Mouse (Mus musculus) heart, postnatal 0 days (tissue): ENCODE results near the gene Cyp11a1. TPM values are rescaled to one million over a fixed set of nuclear protein-coding genes. Genes with fewer than 3 reads are reported as not detected.

Experiments
- ATAC-seq: fragments of 200-750 bp; cut with Nextera tagmentation; 2 replicates; pipeline ENCODE4 v1.8.0; 2017; ENCODE audit warnings: low read depth, moderate number of reproducible peaks, moderate library complexity; ENCODE audit not compliant: insufficient read depth
- DNase-seq: peaks from one replicate; pipeline ENCODE4 v3.0.0-alpha.2; 2016; ENCODE audit warnings: low spot score
- H3K27ac ChIP-seq: fragments of 300-500 bp; sonication (generic); 2 replicates; pipeline ENCODE4 v1.5.1; 2014; ENCODE audit warnings: low read depth, mild to moderate bottlenecking
- H3K27me3 ChIP-seq: fragments of 300-500 bp; sonication (generic); 2 replicates; pipeline ENCODE4 v1.6.1; 2014; ENCODE audit warnings: low read length, mixed read lengths; ENCODE audit not compliant: control insufficient read depth, insufficient read depth
- H3K36me3 ChIP-seq: fragments of 300-500 bp; sonication (generic); replicated peaks from 2 replicates; pipeline ENCODE4 v1.6.1; 2014; ENCODE audit warnings: low read length, mixed read lengths; ENCODE audit not compliant: control insufficient read depth, insufficient read depth
- H3K4me1 ChIP-seq: fragments of 300-500 bp; sonication (generic); 2 replicates; pipeline ENCODE4 v1.6.1; 2014; ENCODE audit warnings: antibody characterized with exemption; ENCODE audit not compliant: control insufficient read depth, insufficient read depth
- H3K4me2 ChIP-seq: fragments of 300-500 bp; sonication (generic); 2 replicates; pipeline ENCODE4 v1.6.1; 2014; ENCODE audit warnings: low read depth, mild to moderate bottlenecking, low read length, moderate library complexity
- H3K4me3 ChIP-seq: fragments of 300-500 bp; sonication (generic); 2 replicates; pipeline ENCODE4 v1.5.1; 2014; ENCODE audit warnings: low read depth, low read length
- H3K9ac ChIP-seq: fragments of 300-500 bp; sonication (generic); replicated peaks from 2 replicates; pipeline ENCODE4 v1.6.1; 2014; ENCODE audit warnings: low read depth, low read length, mixed read lengths
- H3K9me3 ChIP-seq: fragments of 300-500 bp; sonication (generic); replicated peaks from 2 replicates; pipeline ENCODE4 v1.6.1; 2016; ENCODE audit warnings: low read length; ENCODE audit not compliant: control insufficient read depth
- CTCF ChIP-seq: IDR thresholded peaks from 2 replicates; pipeline ENCODE4 v1.5.1; 2016; ENCODE audit warnings: antibody characterized with exemption, control low read depth, low read depth
- EP300 ChIP-seq: IDR thresholded peaks from 2 replicates; pipeline ENCODE4 v1.6.1; 2016; ENCODE audit warnings: antibody characterized with exemption, low read depth
- WGBS: fragments of 180-500 bp; shearing (Covaris S2); extraction: QIAGEN DNeasy Blood & Tissue Kit; methylation state at CpG from one replicate; pipeline ENCODE4 v1.1.7; 2014; 5-methylcytosine and 5-hydroxymethylcytosine counted together
- polyA plus RNA-seq: library from polyadenylated mRNA; unstranded; fragments of >200 nt; fragmentation: Nextera tagmentation; extraction: Ambion mirVana; gene quantifications from 2 replicates; pipeline ENCODE4 v1.2.1, GENCODE M21; 2015
- total RNA-seq: library from RNA; depleted of rRNA; stranded (reverse); fragments of >200 nt; gene quantifications from 2 replicates; pipeline ENCODE4 v1.2.3, GENCODE M21; 2014; ENCODE audit warnings: low replicate concordance

The Cyp11a1 gene
- total and polyA plus RNA-seq, 2 experiments from 2014 or later = 0.90 to 2.3 TPM

DNA sequence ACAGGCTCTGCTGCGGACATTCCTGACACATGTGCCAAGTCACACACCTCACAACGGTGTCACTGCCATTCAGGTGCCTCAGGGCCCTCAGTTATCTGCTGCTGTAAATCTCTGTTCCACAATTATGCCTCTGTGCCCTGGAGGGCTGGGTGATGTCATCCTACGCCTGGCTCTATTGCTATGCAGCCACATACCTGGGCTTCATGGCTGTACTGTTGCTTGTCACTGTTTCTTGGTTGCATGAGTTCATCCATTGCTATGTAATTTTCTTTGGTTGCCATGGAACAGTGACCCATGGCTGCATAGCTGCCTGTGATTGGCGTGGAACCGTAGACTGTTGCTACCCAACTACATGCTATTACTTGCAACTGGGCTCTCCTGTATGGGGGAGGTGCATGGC, 49.5 kb downstream of the Cyp11a1 start:
- no peak overlapping the region for H3K4me2 ChIP-seq
- no peak overlapping the region for H3K27ac ChIP-seq
- no peak for ATAC-seq
- H3K9ac ChIP-seq = no peak overlapping the region
- DNase-seq = no peak
- H3K9me3 ChIP-seq = no peaks in the 10 kb centered on the region
- WGBS = 54% methylated on average over 5 of the region's 5 CpGs
- no peak for TF ChIP-seq EP300
- no peak for TF ChIP-seq CTCF
- no peaks in the 10 kb centered on the region for H3K36me3 ChIP-seq
- H3K4me1 ChIP-seq = no peaks in the 10 kb centered on the region
- H3K4me3 ChIP-seq = no peak overlapping the region
- H3K27me3 ChIP-seq = peaks cover 7% of the 10 kb centered on the region; the same call in 1 of the 2 replicates

DNA sequence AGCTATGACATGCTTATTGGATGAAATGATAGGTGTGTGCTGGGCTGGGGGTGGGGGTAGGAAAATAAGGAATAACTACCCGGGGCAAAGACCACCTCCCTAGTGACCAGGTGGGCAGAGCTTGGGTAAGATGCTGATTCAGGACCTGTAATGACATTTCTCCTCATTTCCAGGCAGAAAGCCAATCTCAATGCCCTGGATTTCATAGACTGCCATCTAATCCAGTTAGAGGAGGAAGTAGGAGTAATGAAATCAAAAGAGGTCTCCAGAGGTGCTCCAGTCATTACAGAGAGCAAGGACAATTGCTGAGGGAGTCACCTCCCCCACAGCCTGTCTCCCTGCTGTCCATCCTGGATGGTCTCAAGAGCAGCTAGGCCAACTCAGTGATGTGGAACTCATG, 53.7 kb downstream of the Cyp11a1 start:
- Histone ChIP-seq H3K27me3 (peaks cover 27% of the 10 kb centered on the region), H3K9me3 (no peaks in the 10 kb centered on the region), H3K27ac (no peak overlapping the region), H3K9ac (no peak overlapping the region), H3K4me2 (no peak overlapping the region), H3K36me3 (no peaks in the 10 kb centered on the region), H3K4me1 (no peaks in the 10 kb centered on the region), H3K4me3 (no peak overlapping the region)
- ATAC-seq (no peak), DNase-seq (no peak)
- no peak for TF ChIP-seq EP300
- WGBS = 36% methylated on average over 1 of the region's 1 CpGs

DNA sequence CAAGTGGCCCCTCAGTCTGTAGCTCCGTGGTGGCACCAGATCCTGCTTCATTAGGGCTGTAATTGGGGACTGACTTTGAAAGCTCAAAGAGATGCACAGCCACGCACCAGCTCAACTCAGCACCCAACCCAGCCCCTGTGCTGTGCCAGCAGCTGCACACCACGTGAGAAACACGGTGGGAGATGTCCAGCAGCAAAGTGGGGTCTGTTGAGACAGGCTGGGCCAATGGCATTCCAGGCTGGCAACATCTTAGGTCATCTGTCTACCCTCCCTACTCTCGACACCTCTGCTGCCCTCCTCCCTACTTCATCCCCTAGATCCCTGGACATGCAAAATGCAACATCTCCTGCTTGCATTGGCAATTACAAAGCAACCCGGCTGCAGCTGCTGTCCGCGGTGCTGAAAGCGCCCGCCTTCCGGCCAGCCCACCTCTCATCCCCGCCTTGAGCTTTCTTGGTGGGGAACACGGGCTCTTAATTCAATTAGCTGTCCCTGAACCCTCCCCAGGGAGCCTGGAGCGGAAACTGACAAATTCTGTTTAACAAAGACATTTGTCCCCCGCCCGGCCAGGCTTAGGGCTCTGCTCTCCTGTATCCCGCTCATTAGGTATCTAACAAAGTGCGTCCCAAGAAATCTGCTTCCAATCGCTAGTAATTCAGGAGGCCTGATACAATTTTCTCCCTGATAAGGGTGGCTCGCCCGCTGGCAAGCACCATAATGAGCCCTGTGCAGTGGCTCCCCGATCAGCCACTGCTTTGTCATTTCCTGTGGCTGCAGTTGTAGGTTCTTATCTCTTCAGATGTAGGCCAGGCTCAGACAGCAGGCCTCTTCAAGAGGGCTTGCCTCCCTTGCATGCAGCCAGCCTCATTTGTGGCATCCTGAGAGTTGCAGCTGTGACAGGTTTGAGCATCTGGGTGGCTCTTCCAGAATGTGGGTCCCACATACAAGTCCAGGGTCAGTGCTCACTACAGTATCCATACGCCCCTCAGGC, 54.8 kb downstream of the Cyp11a1 start:
- H3K4me2 ChIP-seq = no peak overlapping the region
- no peaks in the 10 kb centered on the region for H3K36me3 ChIP-seq
- H3K4me3 ChIP-seq = no peak overlapping the region
- H3K9me3 ChIP-seq = no peaks in the 10 kb centered on the region
- no peak for TF ChIP-seq CTCF
- no peak for TF ChIP-seq EP300
- 7% methylated on average over 23 of the region's 23 CpGs for WGBS
- DNase-seq (no peak), ATAC-seq (no peak; the same call in 1 of the 2 replicates)
- H3K4me1 ChIP-seq = no peaks in the 10 kb centered on the region
- no peak overlapping the region for H3K27ac ChIP-seq
- H3K27me3 ChIP-seq = peaks cover 27% of the 10 kb centered on the region
- no peak overlapping the region for H3K9ac ChIP-seq

DNA sequence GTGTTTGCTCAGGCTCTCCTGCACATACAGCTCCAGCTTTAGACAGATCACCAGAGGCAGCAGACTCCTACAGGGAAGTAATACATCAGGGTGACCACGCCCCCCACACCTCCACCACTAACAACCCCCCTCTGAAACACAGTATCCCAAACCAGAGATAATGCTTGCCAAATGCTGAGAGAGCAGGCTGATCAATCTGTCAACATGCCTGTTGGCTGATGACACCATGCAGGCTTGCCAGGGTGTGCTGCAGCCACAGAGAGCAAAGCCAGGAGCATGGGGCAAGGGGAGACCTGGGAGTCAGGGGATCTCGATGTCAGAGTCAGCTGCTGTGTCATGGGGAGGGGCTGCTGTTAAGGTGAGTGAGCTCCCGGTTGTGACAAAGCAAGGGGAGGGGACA, 57.3 kb downstream of the Cyp11a1 start, which contains the start of gene Stra6:
Gene Stra6 (plus strand): TSS at position 258 of the 400 bp plus-strand sequence.
- Histone ChIP-seq H3K9me3 (no peaks in the 10 kb centered on the region), H3K27ac (no peak within 1 kb of the TSS), H3K4me1 (no peaks in the 10 kb centered on the region), H3K36me3 (no peaks in the 10 kb centered on the region), H3K9ac (no peak within 1 kb of the TSS), H3K4me2 (no peak within 1 kb of the TSS), H3K4me3 (no peak within 1 kb of the TSS), H3K27me3 (peaks cover 27% of the 10 kb centered on the region)
- ATAC-seq (no peak), DNase-seq (no peak)
- WGBS = 0% methylated on average over 3 of the region's 3 CpGs
- TF ChIP-seq CTCF = no peak
- TF ChIP-seq EP300 = no peak

DNA sequence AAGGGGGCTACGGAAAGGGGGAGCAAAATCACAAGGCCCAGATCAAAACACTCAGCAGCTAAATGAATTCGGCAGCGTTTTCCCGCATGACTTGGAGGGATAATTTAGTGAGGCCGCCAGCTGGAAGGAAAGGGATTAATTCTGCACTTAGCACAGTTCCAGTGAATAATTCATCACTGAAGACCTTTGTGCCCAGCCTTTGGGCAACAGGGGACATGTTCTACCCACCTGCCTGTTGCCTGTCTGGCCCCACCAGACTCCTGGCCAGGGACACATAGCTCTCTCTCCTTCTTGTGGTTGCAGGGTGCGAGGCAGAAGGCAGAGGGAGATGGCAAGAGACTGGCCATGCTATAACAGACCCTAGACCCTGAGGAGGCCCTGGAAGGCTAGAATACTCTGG, 59.3 kb downstream of the Cyp11a1 start:
- Histone ChIP-seq H3K4me2 (no peak overlapping the region), H3K9ac (no peak overlapping the region), H3K4me1 (no peaks in the 10 kb centered on the region), H3K36me3 (no peaks in the 10 kb centered on the region), H3K9me3 (no peaks in the 10 kb centered on the region), H3K27me3 (peaks cover 24% of the 10 kb centered on the region), H3K27ac (no peak overlapping the region), H3K4me3 (no peak overlapping the region)
- TF ChIP-seq CTCF (no peak), EP300 (no peak)
- 76% methylated on average over 6 of the region's 6 CpGs for WGBS
- no peak for DNase-seq
- no peak for ATAC-seq
